Mouse (Mus musculus) limb, embryonic 13.5 days (tissue): ENCODE measurements around the gene Aldh5a1. TPM values are rescaled to one million over a fixed set of nuclear protein-coding genes. Genes with fewer than 3 reads are reported as not detected.

ENCODE experiments used
- ATAC-seq: fragments of 200-750 bp; cut with Nextera tagmentation; 2 replicates; pipeline ENCODE4 v1.8.0; 2017; ENCODE audit warnings: low read depth, moderate number of reproducible peaks, moderate TSS enrichment; ENCODE audit not compliant: low FRiP score
- H3K27ac ChIP-seq: fragments of 300-500 bp; sonication (generic); 2 replicates; pipeline ENCODE4 v1.5.1; 2015; ENCODE audit warnings: inconsistent platforms, mild to moderate bottlenecking, moderate library complexity
- H3K27me3 ChIP-seq: fragments of 300-500 bp; sonication (generic); 2 replicates; pipeline ENCODE4 v1.6.1; 2015; ENCODE audit warnings: mild to moderate bottlenecking, inconsistent platforms
- H3K36me3 ChIP-seq: fragments of 300-500 bp; sonication (generic); 2 replicates; pipeline ENCODE4 v1.6.1; 2015; ENCODE audit warnings: inconsistent platforms, mild to moderate bottlenecking, moderate library complexity
- H3K4me1 ChIP-seq: fragments of 300-500 bp; sonication (generic); 2 replicates; pipeline ENCODE4 v1.6.1; 2015; ENCODE audit warnings: inconsistent platforms
- H3K4me2 ChIP-seq: fragments of 300-500 bp; sonication (generic); replicated peaks from 2 replicates; pipeline ENCODE4 v1.6.1; 2015; ENCODE audit warnings: inconsistent platforms, mild to moderate bottlenecking, moderate library complexity
- H3K4me3 ChIP-seq: fragments of 300-500 bp; sonication (generic); 2 replicates; pipeline ENCODE4 v1.5.1; 2015; ENCODE audit warnings: moderate library complexity, mild to moderate bottlenecking, inconsistent platforms
- H3K9ac ChIP-seq: fragments of 300-500 bp; sonication (generic); 2 replicates; pipeline ENCODE4 v1.6.1; 2015; ENCODE audit warnings: mild to moderate bottlenecking, inconsistent platforms
- H3K9me3 ChIP-seq: fragments of 300-500 bp; sonication (generic); 2 replicates; pipeline ENCODE4 v1.6.1; 2016; ENCODE audit warnings: inconsistent platforms
- WGBS: fragments of 180-500 bp; shearing (Covaris S2); methylation state at CpG from one replicate; pipeline ENCODE4 v1.1.7; 2015; 5-methylcytosine and 5-hydroxymethylcytosine counted together
- polyA plus RNA-seq: library from polyadenylated mRNA; unstranded; fragments of >200 nt; fragmentation: Nextera tagmentation; extraction: Ambion mirVana; gene quantifications from 2 replicates; pipeline ENCODE4 v1.2.1, GENCODE M21; 2015

Aldh5a1 gene
- polyA plus RNA-seq, 1 experiment from 2014 or later: 4.0 TPM

GRCm38 (mm10) chr13:24923991-24924390, 13.5 kb downstream of the Aldh5a1 start:
- WGBS: 92% methylated on average over 5 of the region's 5 CpGs

GRCm38 (mm10) chr13:24921281-24921680, 16.2 kb downstream of the Aldh5a1 start:
- WGBS: 80% methylated on average over 6 of the region's 6 CpGs
- Histone ChIP-seq H3K9me3 (no peaks in the 10 kb centered on the region), H3K27me3 (no peaks in the 10 kb centered on the region), H3K4me2 (no peak overlapping the region), H3K36me3 (peaks cover 55% of the 10 kb centered on the region), H3K27ac (no peak overlapping the region), H3K9ac (no peak overlapping the region), H3K4me1 (no peaks in the 10 kb centered on the region), H3K4me3 (no peak overlapping the region)
- ATAC-seq: no peak

More at GRCm38 (mm10) chr13:24923991-24924390, 13.5 kb downstream of the Aldh5a1 start:
- Histone ChIP-seq H3K4me2 (no peak overlapping the region), H3K36me3 (peaks cover 36% of the 10 kb centered on the region), H3K27me3 (no peaks in the 10 kb centered on the region), H3K9ac (no peak overlapping the region), H3K4me1 (no peaks in the 10 kb centered on the region), H3K4me3 (no peak overlapping the region), H3K27ac (no peak overlapping the region), H3K9me3 (no peaks in the 10 kb centered on the region)
- ATAC-seq: no peak

- Histone ChIP-seq H3K4me3 (no peak overlapping the region), H3K9ac (no peak overlapping the region), H3K27ac (no peak overlapping the region), H3K4me2 (no peak overlapping the region), H3K4me1 (no peaks in the 10 kb centered on the region), H3K36me3 (peaks cover 51% of the 10 kb centered on the region), H3K9me3 (no peaks in the 10 kb centered on the region), H3K27me3 (no peaks in the 10 kb centered on the region)
- peak; percentile 81 for ATAC-seq
- WGBS: 30% methylated on average over 5 of the region's 5 CpGs
Measured at GRCm38 (mm10) chr13:24920333-24920977, 17.0 kb downstream of the Aldh5a1 start.

GRCm38 (mm10) chr13:24915831-24916230, 21.6 kb downstream of the Aldh5a1 start:
- WGBS: 69% methylated on average over 13 of the region's 13 CpGs
- Histone ChIP-seq H3K4me2 (no peak overlapping the region), H3K27ac (no peak overlapping the region), H3K4me3 (no peak overlapping the region), H3K4me1 (no peaks in the 10 kb centered on the region), H3K9ac (no peak overlapping the region), H3K27me3 (no peaks in the 10 kb centered on the region), H3K36me3 (peaks cover 49% of the 10 kb centered on the region), H3K9me3 (no peaks in the 10 kb centered on the region)
- ATAC-seq: no peak

- 86% methylated on average over 4 of the region's 4 CpGs for WGBS
- no peak overlapping the region for H3K9ac ChIP-seq
- H3K36me3 ChIP-seq: peaks cover 51% of the 10 kb centered on the region
Measured at GRCm38 (mm10) chr13:24914915-24915314, 22.5 kb downstream of the Aldh5a1 start.

GRCm38 (mm10) chr13:24913576-24913975, 23.9 kb downstream of the Aldh5a1 start:
- Histone ChIP-seq H3K4me3 (no peak overlapping the region), H3K4me1 (no peaks in the 10 kb centered on the region), H3K27me3 (no peaks in the 10 kb centered on the region), H3K9me3 (no peaks in the 10 kb centered on the region), H3K36me3 (peaks cover 48% of the 10 kb centered on the region), H3K27ac (no peak overlapping the region), H3K9ac (no peak overlapping the region), H3K4me2 (no peak overlapping the region)
- WGBS: 92% methylated on average over 7 of the region's 7 CpGs
- ATAC-seq: no peak

More at GRCm38 (mm10) chr13:24914915-24915314, 22.5 kb downstream of the Aldh5a1 start:
- H3K4me3 ChIP-seq: no peak overlapping the region
- no peaks in the 10 kb centered on the region for H3K9me3 ChIP-seq
- no peaks in the 10 kb centered on the region for H3K27me3 ChIP-seq
- ATAC-seq: no peak
- no peaks in the 10 kb centered on the region for H3K4me1 ChIP-seq
- H3K27ac ChIP-seq: no peak overlapping the region
- no peak overlapping the region for H3K4me2 ChIP-seq

GRCm38 (mm10) chr13:24909112-24909511, 28.3 kb downstream of the Aldh5a1 start:
- Histone ChIP-seq H3K9ac (no peak overlapping the region), H3K4me1 (no peaks in the 10 kb centered on the region), H3K36me3 (peaks cover 23% of the 10 kb centered on the region; the same call in 1 of the 2 replicates), H3K9me3 (no peaks in the 10 kb centered on the region), H3K27me3 (no peaks in the 10 kb centered on the region), H3K4me2 (no peak overlapping the region), H3K27ac (no peak overlapping the region), H3K4me3 (no peak overlapping the region)
- no peak for ATAC-seq
- WGBS: 95% methylated on average over 1 of the region's 1 CpGs

- H3K36me3 ChIP-seq: peaks cover 13% of the 10 kb centered on the region; the same call in 1 of the 2 replicates
- H3K4me1 ChIP-seq: no peaks in the 10 kb centered on the region
- 82% methylated on average over 11 of the region's 11 CpGs for WGBS
- H3K27ac ChIP-seq: no peak overlapping the region
- H3K9ac ChIP-seq: no peak overlapping the region
- ATAC-seq: no peak
- no peaks in the 10 kb centered on the region for H3K27me3 ChIP-seq
- no peaks in the 10 kb centered on the region for H3K9me3 ChIP-seq
- H3K4me3 ChIP-seq: no peak overlapping the region
- no peak overlapping the region for H3K4me2 ChIP-seq
Measured at GRCm38 (mm10) chr13:24906831-24907570, 30.5 kb downstream of the Aldh5a1 start.

GRCm38 (mm10) chr13:24905422-24905821, 32.0 kb downstream of the Aldh5a1 start:
- H3K27ac ChIP-seq: no peak overlapping the region

GRCm38 (mm10) chr13:24903412-24903811, 34.0 kb downstream of the Aldh5a1 start:
- no peaks in the 10 kb centered on the region for H3K36me3 ChIP-seq
- no peak for ATAC-seq
- no peaks in the 10 kb centered on the region for H3K4me1 ChIP-seq
- H3K4me2 ChIP-seq: no peak overlapping the region
- 80% methylated on average over 6 of the region's 6 CpGs for WGBS
- H3K9me3 ChIP-seq: no peaks in the 10 kb centered on the region
- no peak overlapping the region for H3K4me3 ChIP-seq
- no peak overlapping the region for H3K9ac ChIP-seq
- H3K27me3 ChIP-seq: no peaks in the 10 kb centered on the region
- H3K27ac ChIP-seq: no peak overlapping the region

More at GRCm38 (mm10) chr13:24905422-24905821, 32.0 kb downstream of the Aldh5a1 start:
- no peak overlapping the region for H3K4me2 ChIP-seq
- no peak overlapping the region for H3K9ac ChIP-seq
- H3K36me3 ChIP-seq: peaks cover 7% of the 10 kb centered on the region; the same call in 1 of the 2 replicates
- H3K9me3 ChIP-seq: no peaks in the 10 kb centered on the region
- H3K4me1 ChIP-seq: no peaks in the 10 kb centered on the region
- WGBS: 92% methylated on average over 12 of the region's 12 CpGs
- no peak overlapping the region for H3K4me3 ChIP-seq
- H3K27me3 ChIP-seq: no peaks in the 10 kb centered on the region
- ATAC-seq: no peak

- WGBS: 83% methylated on average over 2 of the region's 2 CpGs
Measured at GRCm38 (mm10) chr13:24901916-24902315, 35.5 kb downstream of the Aldh5a1 start.

GRCm38 (mm10) chr13:24893880-24894279, 43.6 kb downstream of the Aldh5a1 start:
- WGBS: 76% methylated on average over 2 of the region's 2 CpGs
- no peak for ATAC-seq
- Histone ChIP-seq H3K4me3 (no peak overlapping the region), H3K9ac (no peak overlapping the region), H3K4me2 (no peak overlapping the region), H3K36me3 (no peaks in the 10 kb centered on the region), H3K27me3 (no peaks in the 10 kb centered on the region), H3K9me3 (no peaks in the 10 kb centered on the region), H3K4me1 (no peaks in the 10 kb centered on the region), H3K27ac (no peak overlapping the region)

More at GRCm38 (mm10) chr13:24901916-24902315, 35.5 kb downstream of the Aldh5a1 start:
- Histone ChIP-seq H3K9ac (no peak overlapping the region), H3K9me3 (no peaks in the 10 kb centered on the region), H3K4me3 (no peak overlapping the region), H3K27me3 (no peaks in the 10 kb centered on the region), H3K4me2 (no peak overlapping the region), H3K27ac (no peak overlapping the region), H3K4me1 (no peaks in the 10 kb centered on the region), H3K36me3 (no peaks in the 10 kb centered on the region)
- no peak for ATAC-seq
